Mouse (Mus musculus) cerebellum, adult 8-10 months (tissue): ENCODE data around the gene Setd1a.

Experiments used
- DNase-seq: peaks from one replicate; pipeline ENCODE4 v3.0.0; 2022

Setd1a gene

GRCm38 (mm10) chr7:127800435-127801009, 24.1 kb downstream of the Setd1a start, which contains the start of gene Hsd3b7:
Gene Hsd3b7 (plus strand): TSS chr7:127800604.
- peak; percentile 88 for DNase-seq

GRCm38 (mm10) chr7:127801010-127801621, 24.6 kb downstream of the Setd1a start:
- peak; percentile 65 for DNase-seq

GRCm38 (mm10) chr7:127802313-127802712, 25.8 kb downstream of the Setd1a start:
- DNase-seq = peak; percentile 83

- DNase-seq = no peak
Observed at GRCm38 (mm10) chr7:127808821-127809220, 32.4 kb downstream of the Setd1a start.

- DNase-seq = no peak
Observed at GRCm38 (mm10) chr7:127809846-127810245, 33.4 kb downstream of the Setd1a start.

- DNase-seq = peak; percentile 28
Observed at GRCm38 (mm10) chr7:127810650-127811049, 34.2 kb downstream of the Setd1a start.

- no peak for DNase-seq
Observed at GRCm38 (mm10) chr7:127811240-127811639, 34.8 kb downstream of the Setd1a start.

- DNase-seq = peak; percentile 43
Observed at GRCm38 (mm10) chr7:127812292-127812691, 35.8 kb downstream of the Setd1a start.

- DNase-seq = no peak
Observed at GRCm38 (mm10) chr7:127813821-127814220, 37.4 kb downstream of the Setd1a start.

- peak; percentile 96 for DNase-seq
Observed at GRCm38 (mm10) chr7:127814241-127814921, 37.9 kb downstream of the Setd1a start.

- no peak for DNase-seq
Observed at GRCm38 (mm10) chr7:127815116-127815665, 38.7 kb downstream of the Setd1a start.

GRCm38 (mm10) chr7:127815954-127816821, 39.7 kb downstream of the Setd1a start:
- DNase-seq = no peak

GRCm38 (mm10) chr7:127817053-127817452, 40.6 kb downstream of the Setd1a start:
- DNase-seq = no peak

GRCm38 (mm10) chr7:127817776-127818175, 41.3 kb downstream of the Setd1a start:
- no peak for DNase-seq

- no peak for DNase-seq
Observed at GRCm38 (mm10) chr7:127820836-127821509, 44.5 kb downstream of the Setd1a start.

- peak; percentile 27 for DNase-seq
Observed at GRCm38 (mm10) chr7:127822494-127822893, 46.0 kb downstream of the Setd1a start.

- peak; percentile 65 for DNase-seq
Observed at GRCm38 (mm10) chr7:127823236-127824171, 47.0 kb downstream of the Setd1a start.

- DNase-seq = peak; percentile 75
Observed at GRCm38 (mm10) chr7:127824176-127824871, 47.9 kb downstream of the Setd1a start, which contains the start of the genes Stx4a and Stx1b. Gene Stx4a (plus strand): TSS chr7:127824294. Gene Stx1b (minus strand): TSS chr7:127824549.

- no peak for DNase-seq
Observed at GRCm38 (mm10) chr7:127835550-127835949, 59.1 kb downstream of the Setd1a start.

- no peak for DNase-seq
Observed at GRCm38 (mm10) chr7:127837473-127837872, 61.0 kb downstream of the Setd1a start.
